24 mouse cellular contexts compared by ENCODE assay signal in the genomic region with DNA sequence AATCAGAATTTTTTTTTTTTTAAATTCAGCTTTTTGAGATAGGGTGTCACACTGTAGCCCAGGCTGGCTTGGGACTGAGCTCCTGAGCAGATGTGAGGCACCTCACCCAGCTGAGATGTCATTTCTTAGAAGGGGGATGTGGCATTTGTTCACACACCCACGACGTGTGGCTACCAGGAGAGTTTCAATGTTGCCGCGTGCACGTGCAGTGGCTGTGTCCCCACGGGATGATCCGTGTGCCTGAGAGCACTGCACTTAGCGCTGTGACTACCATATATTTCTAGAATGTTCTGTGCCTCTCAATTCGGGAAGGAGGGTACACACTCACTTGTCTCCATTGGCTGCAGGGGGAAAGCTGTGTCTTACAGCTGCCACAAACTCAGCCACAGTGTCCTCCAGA. TPM values are rescaled to one million over a fixed set of nuclear protein-coding genes. Genes with fewer than 3 reads are reported as not detected.
DNase-seq lines count a peak whose midpoint lies in the region; ATAC-seq and TF ChIP-seq lines count a peak whose summit lies in the region.
"Had no signal": no experiment of that assay in that cellular context is flagged by ENCODE, and none has a peak within 500 bp of the region (broad histone marks: within the 10 kb centered on the region; RNA-seq: fewer than 3 reads in every experiment).

No protein-coding gene starts in this region.

- no peak for TF ChIP-seq RAD21 in CH12.LX (IDR thresholded peaks at IDR 0.05; ENCODE audit: low read depth, low read length)

- no peak for TF ChIP-seq CTCF in liver, postnatal 0 days (IDR thresholded peaks at IDR 0.05; ENCODE audit: low read depth)
- TF ChIP-seq CTCF in CH12.LX (conservative IDR thresholded peaks at IDR 0.05 in 1 of 2, IDR thresholded peaks at IDR 0.05 in 1 of 2; ENCODE audit: low read depth in 2 of 2, low read length in 2 of 2): no peak

- no peak for ATAC-seq in liver, postnatal 0 days
- no peak for ATAC-seq in liver, embryonic 11.5 days (replicated peaks; ENCODE audit: low FRiP score)
- ATAC-seq in activated CD4-positive, CD25-positive, alpha-beta regulatory T cell, adult 4 months: peak; percentile 9
- ATAC-seq: forebrain, embryonic 15.5 days had no signal

- no peaks in the 10 kb centered on the region for H3K27me3 ChIP-seq in liver, postnatal 0 days (ENCODE audit: insufficient read depth, low read length)
- no peaks in the 10 kb centered on the region for H3K27me3 ChIP-seq in liver, embryonic 11.5 days (replicated peaks; ENCODE audit: control insufficient read depth, insufficient read depth, low read length)
- no peaks in the 10 kb centered on the region for H3K27me3 ChIP-seq in CH12.LX (replicated peaks)
- H3K27me3 ChIP-seq: embryonic facial prominence, embryonic 12.5 days; forebrain, embryonic 15.5 days; heart, embryonic 13.5 days had no signal

- H3K27ac ChIP-seq in liver, postnatal 0 days (ENCODE audit: low read depth): no peak overlapping the region
- H3K27ac ChIP-seq in liver, embryonic 11.5 days (ENCODE audit: low read depth, low read length): no peak overlapping the region
- no peak overlapping the region for H3K27ac ChIP-seq in CH12.LX (ENCODE audit: insufficient read depth, low read depth)
- H3K27ac ChIP-seq: embryonic facial prominence, embryonic 12.5 days; forebrain, embryonic 15.5 days; heart, embryonic 13.5 days; hindbrain, embryonic 15.5 days had no signal

- no peak for TF ChIP-seq POLR2A in CH12.LX (IDR thresholded peaks at IDR 0.05; ENCODE audit: low read depth, low read length)

- H3K4me3 ChIP-seq in liver, postnatal 0 days (ENCODE audit: low read depth, low read length): no peak overlapping the region
- H3K4me3 ChIP-seq in liver, embryonic 11.5 days (ENCODE audit: low read depth, low read length): no peak overlapping the region
- H3K4me3 ChIP-seq in CH12.LX (replicated peaks in 1 of 3; ENCODE audit: low read depth in 2 of 3, low read length in 2 of 3, poor library complexity in 1 of 3): no peak overlapping the region
- H3K4me3 ChIP-seq: embryonic facial prominence, embryonic 12.5 days; forebrain, embryonic 15.5 days; heart, embryonic 13.5 days; hindbrain, embryonic 15.5 days had no signal

- dilution Hi-C loops in CH12.LX (cut with MboI; ENCODE audit: extremely low pct_ligation_motif_present, extremely low pct_unique_long_range_greater_than_20kb, low sequenced_read_pairs): no loop called here

- WGBS in liver, postnatal 0 days (ENCODE audit: insufficient replicate concordance): 87% methylated on average over 9 of the region's 9 CpGs
- whole genome bisulfite sequencing in liver, embryonic 11.5 days: 95% methylated on average over 9 of the region's 9 CpGs

- in situ Hi-C loops in CH12.LX (cut with MboI; ENCODE audit: low pct_ligation_motif_present, low pct_unique_long_range_greater_than_20kb, low sequenced_read_pairs): loop anchor here (25.0 kb wide), 1 partner anchor 849 kb away; a partner anchor contains a TSS

- H3K79me2 ChIP-seq in CH12.LX (replicated peaks; ENCODE audit: control insufficient read depth, extremely low read depth, insufficient read depth, poor library complexity, severe bottlenecking): peaks cover 10% of the 10 kb centered on the region

- H3K9ac ChIP-seq in liver, postnatal 0 days (replicated peaks): no peak overlapping the region
- H3K9ac ChIP-seq in liver, embryonic 11.5 days (ENCODE audit: low read depth, low read length): no peak overlapping the region
- H3K9ac ChIP-seq in CH12.LX (ENCODE audit: insufficient read depth, low read depth): no peak overlapping the region
- H3K9ac ChIP-seq: embryonic facial prominence, embryonic 12.5 days; forebrain, embryonic 15.5 days; heart, embryonic 13.5 days; hindbrain, embryonic 15.5 days had no signal

- no peaks in the 10 kb centered on the region for H3K9me3 ChIP-seq in liver, postnatal 0 days (ENCODE audit: low read length)
- no peaks in the 10 kb centered on the region for H3K9me3 ChIP-seq in liver, embryonic 11.5 days (ENCODE audit: control insufficient read depth, low read length)
- H3K9me3 ChIP-seq in CH12.LX (replicated peaks; ENCODE audit: low read length): peaks cover 11% of the 10 kb centered on the region
- H3K9me3 ChIP-seq: forebrain, embryonic 15.5 days; heart, embryonic 13.5 days; hindbrain, embryonic 15.5 days had no signal

- TF ChIP-seq EP300 in liver, postnatal 0 days (IDR thresholded peaks at IDR 0.05; ENCODE audit: low read depth): no peak
- no peak for TF ChIP-seq EP300 in CH12.LX (IDR thresholded peaks at IDR 0.05; ENCODE audit: low read length)

- peaks cover 26% of the 10 kb centered on the region for H3K36me3 ChIP-seq in liver, postnatal 0 days (replicated peaks; ENCODE audit: insufficient read depth, low read length)
- H3K36me3 ChIP-seq in liver, embryonic 11.5 days (ENCODE audit: control insufficient read depth, insufficient read depth, low read length): peaks cover 21% of the 10 kb centered on the region; the same call in 1 of the 2 replicates
- peaks cover 41 to 71% of the 10 kb centered on the region in 2 experiments for H3K36me3 ChIP-seq in CH12.LX (replicated peaks in 1 of 2; ENCODE audit: control insufficient read depth in 1 of 2, insufficient read depth in 1 of 2, low read length in 1 of 2)

- peaks cover 23% of the 10 kb centered on the region for H3K4me1 ChIP-seq in liver, postnatal 0 days (ENCODE audit: insufficient read depth)
- peaks cover 28% of the 10 kb centered on the region for H3K4me1 ChIP-seq in liver, embryonic 11.5 days (replicated peaks; ENCODE audit: control insufficient read depth, insufficient read depth, low read length)
- peaks cover 14 to 54% of the 10 kb centered on the region in 2 experiments for H3K4me1 ChIP-seq in CH12.LX (ENCODE audit: control insufficient read depth in 1 of 2, insufficient read depth in 2 of 2)

- 0 out of 2 replicates have a peak overlapping the region, but pooled peaks have one; percentile 44 for H3K4me2 ChIP-seq in liver, postnatal 0 days (ENCODE audit: low read depth, low read length)
- H3K4me2 ChIP-seq in liver, embryonic 11.5 days: no peak overlapping the region
- H3K4me2 ChIP-seq in CH12.LX (ENCODE audit: insufficient read depth, low read depth, poor library complexity, severe bottlenecking): no peak overlapping the region
- H3K4me2 ChIP-seq: embryonic facial prominence, embryonic 12.5 days; forebrain, embryonic 15.5 days; heart, embryonic 13.5 days; hindbrain, embryonic 15.5 days had no signal

- DNase-seq in liver, postnatal 0 days: no peak
- no peak for DNase-seq in liver, embryonic 11.5 days (ENCODE audit: low spot score)
- no peak for DNase-seq in CH12.LX (ENCODE audit: extremely low read depth)
- DNase-seq in cerebellum, postnatal 14 days: no peak
- no peak for DNase-seq in right cerebral cortex, postnatal 10 days (ENCODE audit: low spot score in 2 of 2)
- DNase-seq: adrenal gland, postnatal 10 days; cerebellum, adult 11 months; cerebellum, adult 8-10 months; cerebellum, postnatal 25 days; gastrocnemius, postnatal 36 days; heart, adult 11 months; heart, postnatal 36 days had no signal

TF ChIP-seq in CH12.LX, 34 proteins besides CTCF, POLR2A, EP300 and RAD21:
- TF ChIP-seq BHLHE40 (IDR thresholded peaks at IDR 0.05; ENCODE audit: low read depth, low read length) (peak; percentile 45; the same call in 1 of the 2 replicates), ETS1 (conservative IDR thresholded peaks at IDR 0.05; ENCODE audit: low read depth, low read length) (no peak)

RNA-seq across cellular contexts. Expression of a gene that starts 3.4 kb away (rescaled TPM):
- 211 and 220 TPM in 2 replicates for polyA plus RNA-seq in liver, postnatal 0 days (2015; fragmentation: Nextera tagmentation; extraction: Ambion mirVana)
- 201 and 215 TPM in 2 replicates for polyA plus RNA-seq in liver, embryonic 11.5 days (2014; fragmentation: Nextera tagmentation; extraction: Ambion mirVana)
- total RNA-seq in CH12.LX (2012; rRNA removed) (978 and 1,119 TPM in 2 replicates), CH12.LX (2014; rRNA removed) (450 and 466 TPM in 2 replicates)
- polyA plus RNA-seq in CH12.LX (2012; ENCODE audit: insufficient read length, low read depth): 848 and 1,050 TPM in 2 replicates
- 100 to 1,000 TPM; 750 to 796 TPM for polyA plus RNA-seq in activated CD4-positive, CD25-positive, alpha-beta regulatory T cell, adult 4 months (2017; shearing (Covaris generic))

RNA-seq across cellular contexts. Expression of a gene that starts 7.1 kb away (rescaled TPM):
- polyA plus RNA-seq in liver, postnatal 0 days (2015; fragmentation: Nextera tagmentation; extraction: Ambion mirVana): 4.9 and 5.8 TPM in 2 replicates
- polyA plus RNA-seq in liver, embryonic 11.5 days (2014; fragmentation: Nextera tagmentation; extraction: Ambion mirVana): 36.5 and 40.6 TPM in 2 replicates
- total RNA-seq in CH12.LX (2012; rRNA removed) (42.5 and 54.0 TPM in 2 replicates), CH12.LX (2014; rRNA removed) (56.2 and 80.3 TPM in 2 replicates)
- polyA plus RNA-seq in CH12.LX (2012; ENCODE audit: insufficient read length, low read depth): 47.3 and 50.3 TPM in 2 replicates
- 10 to 100 TPM; 14.8 to 15.1 TPM for polyA plus RNA-seq in activated CD4-positive, CD25-positive, alpha-beta regulatory T cell, adult 4 months (2017; shearing (Covaris generic))

RNA-seq across cellular contexts. Expression of a gene that starts 14.3 kb away (rescaled TPM):
- polyA plus RNA-seq in liver, postnatal 0 days (2015; fragmentation: Nextera tagmentation; extraction: Ambion mirVana): not detected in 2 replicates
- not detected in 2 replicates for polyA plus RNA-seq in liver, embryonic 11.5 days (2014; fragmentation: Nextera tagmentation; extraction: Ambion mirVana)
- 0.21 TPM in 1 of 2 replicates, not detected in the other for total RNA-seq in CH12.LX (2012; rRNA removed)
- total RNA-seq in CH12.LX (2014; rRNA removed): not detected in 2 replicates
- 0.33 TPM in 1 of 2 replicates, not detected in the other for polyA plus RNA-seq in CH12.LX (2012; ENCODE audit: insufficient read length, low read depth)
- not detected for polyA plus RNA-seq in activated CD4-positive, CD25-positive, alpha-beta regulatory T cell, adult 4 months (2017; shearing (Covaris generic))
- total RNA-seq: adrenal gland, postnatal 10 days; adrenal gland, postnatal 4 days; ES-E14; gastrocnemius, adult 8-10 months; gastrocnemius, postnatal 36 days; heart, postnatal 36 days had no signal
- polyA plus RNA-seq: embryonic facial prominence, embryonic 12.5 days; forebrain, embryonic 11.5 days; forebrain, embryonic 15.5 days; heart, embryonic 13.5 days; heart, postnatal 0 days; hindbrain, embryonic 11.5 days; hindbrain, embryonic 15.5 days had no signal

RNA-seq across cellular contexts. Expression of a gene that starts 24.4 kb away (rescaled TPM):
- polyA plus RNA-seq in liver, postnatal 0 days (2015; fragmentation: Nextera tagmentation; extraction: Ambion mirVana): 1.4 and 3.4 TPM in 2 replicates
- polyA plus RNA-seq in liver, embryonic 11.5 days (2014; fragmentation: Nextera tagmentation; extraction: Ambion mirVana): 0.23 and 0.29 TPM in 2 replicates
- total RNA-seq in CH12.LX (2012; rRNA removed) (0.47 and 1.0 TPM in 2 replicates), CH12.LX (2014; rRNA removed) (0.28 and 0.44 TPM in 2 replicates)
- 0.19 and 0.49 TPM in 2 replicates for polyA plus RNA-seq in CH12.LX (2012; ENCODE audit: insufficient read length, low read depth)
- 1 to 10 TPM; 3.2 to 5.1 TPM for polyA plus RNA-seq in activated CD4-positive, CD25-positive, alpha-beta regulatory T cell, adult 4 months (2017; shearing (Covaris generic))
- polyA plus RNA-seq: brain, embryonic 14.5 days; forebrain, embryonic 11.5 days; forebrain, embryonic 15.5 days; hindbrain, embryonic 11.5 days; hindbrain, embryonic 15.5 days had no signal

RNA-seq across cellular contexts. Expression of a gene that starts 39.7 kb away (rescaled TPM):
- 18.5 and 18.9 TPM in 2 replicates for polyA plus RNA-seq in liver, postnatal 0 days (2015; fragmentation: Nextera tagmentation; extraction: Ambion mirVana)
- 24.7 and 26.8 TPM in 2 replicates for polyA plus RNA-seq in liver, embryonic 11.5 days (2014; fragmentation: Nextera tagmentation; extraction: Ambion mirVana)
- 8.5 and 9.1 TPM in 2 replicates for total RNA-seq in CH12.LX (2012; rRNA removed)
- total RNA-seq in CH12.LX (2014; rRNA removed): 6.5 and 7.7 TPM in 2 replicates
- 12.9 and 13.0 TPM in 2 replicates for polyA plus RNA-seq in CH12.LX (2012; ENCODE audit: insufficient read length, low read depth)
- 10 to 100 TPM; 35.0 to 36.0 TPM for polyA plus RNA-seq in activated CD4-positive, CD25-positive, alpha-beta regulatory T cell, adult 4 months (2017; shearing (Covaris generic))
